Mouse (Mus musculus) MEL (cell line): ENCODE measurements around the gene Fbxl8. TPM values are rescaled to one million over a fixed set of nuclear protein-coding genes. Genes with fewer than 3 reads are reported as not detected.

Experiments
- DNase-seq: peaks from one replicate; pipeline ENCODE4 v3.0.0; 2011; ENCODE audit warnings: low read depth, low spot score
- H3K27ac ChIP-seq: 2 replicates; pipeline ENCODE4 v1.5.1; 2012; ENCODE audit warnings: low read depth, mild to moderate bottlenecking, control low read depth, low read length, moderate library complexity; ENCODE audit not compliant: control insufficient read depth
- H3K27me3 ChIP-seq, 2 experiments: fragments of 150-350 bp in 1 of 2; sonication (generic) in 1 of 2; 2 replicates each; pipeline ENCODE4 v1.6.1; 2012; ENCODE audit warnings: low read length in 2 of 2, mild to moderate bottlenecking in 2 of 2, improper control_type of control experiment in 1 of 2, moderate library complexity in 1 of 2; ENCODE audit not compliant: insufficient read depth in 2 of 2, control insufficient read depth in 1 of 2
- H3K36me3 ChIP-seq, 2 experiments: 2 replicates each; pipeline ENCODE4 v1.6.1; 2012 to 2014; ENCODE audit warnings: low read length in 2 of 2, improper control_type of control experiment in 1 of 2, inconsistent platforms in 1 of 2, mild to moderate bottlenecking in 1 of 2; ENCODE audit not compliant: insufficient read depth in 2 of 2, control insufficient read depth in 1 of 2
- H3K4me1 ChIP-seq, 2 experiments: fragments of 150-350 bp in 1 of 2; sonication (generic) in 1 of 2; 2 replicates each; pipeline ENCODE4 v1.6.1; 2012; ENCODE audit warnings: low read length in 2 of 2, improper control_type of control experiment in 1 of 2, mild to moderate bottlenecking in 1 of 2; ENCODE audit not compliant: insufficient read depth in 2 of 2, control insufficient read depth in 1 of 2
- H3K4me3 ChIP-seq, 2 experiments: fragments of 150-350 bp in 1 of 2; sonication (generic) in 1 of 2; 2 replicates each; pipeline ENCODE4 v1.5.1; 2012; ENCODE audit warnings: low read depth in 2 of 2, low read length in 2 of 2, mild to moderate bottlenecking in 2 of 2, moderate library complexity in 2 of 2, control low read depth in 1 of 2, improper control_type of control experiment in 1 of 2; ENCODE audit not compliant: control insufficient read depth in 1 of 2, insufficient read depth in 1 of 2
- H3K79me2 ChIP-seq: 2 replicates; pipeline ENCODE4 v1.6.1; 2012; ENCODE audit warnings: mild to moderate bottlenecking, low read length, moderate library complexity; ENCODE audit not compliant: control insufficient read depth, poor library complexity, insufficient read depth
- H3K9ac ChIP-seq: 2 replicates; pipeline ENCODE4 v1.6.1; 2012; ENCODE audit warnings: low read depth, mild to moderate bottlenecking, control low read depth, low read length, moderate library complexity; ENCODE audit not compliant: control insufficient read depth, poor library complexity, severe bottlenecking
- H3K9me3 ChIP-seq: fragments of 150-350 bp; sonication (generic); replicated peaks from 2 replicates; pipeline ENCODE4 v1.6.1; 2012; ENCODE audit warnings: mild to moderate bottlenecking, low read length, improper control_type of control experiment, moderate library complexity; ENCODE audit not compliant: insufficient read depth
- BHLHE40 ChIP-seq: IDR thresholded peaks from 2 replicates; pipeline ENCODE4 v1.6.1; 2012; ENCODE audit warnings: low read depth, mild to moderate bottlenecking, inconsistent platforms, low read length, improper control_type of control experiment, borderline replicate concordance
- CHD1 ChIP-seq: IDR thresholded peaks from 2 replicates; pipeline ENCODE4 v1.6.1; 2012; ENCODE audit warnings: low read depth, mild to moderate bottlenecking, inconsistent platforms, low read length, improper control_type of control experiment
- CHD2 ChIP-seq: IDR thresholded peaks from 2 replicates; pipeline ENCODE4 v1.6.1; 2011; ENCODE audit warnings: low read length, improper control_type of control experiment
- CTCF ChIP-seq, 3 experiments: IDR thresholded peaks in 2 of 3; conservative IDR thresholded peaks in 1 of 3; 2 replicates each; pipeline ENCODE4 v1.5.1; 2011 to 2012; ENCODE audit warnings: low read length in 3 of 3, low read depth in 2 of 3, mild to moderate bottlenecking in 2 of 3, improper control_type of control experiment in 1 of 3, inconsistent platforms in 1 of 3, mixed read lengths in 1 of 3, moderate library complexity in 1 of 3; ENCODE audit not compliant: control insufficient read depth in 1 of 3, insufficient read depth in 1 of 3, poor library complexity in 1 of 3, severe bottlenecking in 1 of 3
- ELF1 ChIP-seq: IDR thresholded peaks from 2 replicates; pipeline ENCODE4 v1.6.1; 2014; ENCODE audit warnings: low read depth, mild to moderate bottlenecking, inconsistent platforms, low read length, improper control_type of control experiment, moderate library complexity
- JUND ChIP-seq: IDR thresholded peaks from 2 replicates; pipeline ENCODE4 v1.6.1; 2011; ENCODE audit warnings: low read depth, mild to moderate bottlenecking, improper control_type of control experiment, low read length
- KAT2A ChIP-seq: conservative IDR thresholded peaks from 2 replicates; pipeline ENCODE4 v1.6.1; 2012; ENCODE audit warnings: low read depth, low read length, improper control_type of control experiment, inconsistent platforms
- MAFK ChIP-seq: IDR thresholded peaks from 2 replicates; pipeline ENCODE4 v1.6.1; 2011; ENCODE audit warnings: low read depth, mild to moderate bottlenecking, low read length, improper control_type of control experiment, borderline replicate concordance
- MEF2A ChIP-seq: IDR thresholded peaks from 2 replicates; pipeline ENCODE4 v1.6.1; 2014; ENCODE audit warnings: low read depth, mild to moderate bottlenecking, inconsistent platforms, low read length, improper control_type of control experiment; ENCODE audit not compliant: poor library complexity, insufficient replicate concordance, severe bottlenecking; ENCODE audit errors: extremely low read depth
- MXI1 ChIP-seq: IDR thresholded peaks from 2 replicates; pipeline ENCODE4 v1.6.1; 2011; ENCODE audit warnings: mild to moderate bottlenecking, low read depth, low read length, improper control_type of control experiment
- MYC ChIP-seq: IDR thresholded peaks from 2 replicates; pipeline ENCODE4 v1.6.1; 2011; ENCODE audit warnings: low read depth, mild to moderate bottlenecking, low read length, improper control_type of control experiment, moderate library complexity
- NELFE ChIP-seq: IDR thresholded peaks from 2 replicates; pipeline ENCODE4 v1.6.1; 2011; ENCODE audit warnings: low read depth, low read length, improper control_type of control experiment
- POLR2A ChIP-seq, 2 experiments: IDR thresholded peaks; 2 replicates each; pipeline ENCODE4 v1.6.1; 2011 to 2012; ENCODE audit warnings: low read length in 2 of 2, mild to moderate bottlenecking in 2 of 2, control low read depth in 1 of 2, improper control_type of control experiment in 1 of 2, low read depth in 1 of 2, moderate library complexity in 1 of 2; ENCODE audit not compliant: control insufficient read depth in 1 of 2, insufficient read depth in 1 of 2, poor library complexity in 1 of 2
- POLR2AphosphoS5 ChIP-seq: IDR thresholded peaks from 2 replicates; pipeline ENCODE4 v1.6.1; 2012; ENCODE audit warnings: low read depth, borderline replicate concordance, mild to moderate bottlenecking, inconsistent platforms, low read length, moderate library complexity, mixed read lengths
- RAD21 ChIP-seq: IDR thresholded peaks from 2 replicates; pipeline ENCODE4 v1.6.1; 2011; ENCODE audit warnings: mild to moderate bottlenecking, low read depth, low read length, improper control_type of control experiment
- TAL1 ChIP-seq: IDR thresholded peaks from 2 replicates; pipeline ENCODE4 v1.6.1; 2012; ENCODE audit warnings: mild to moderate bottlenecking, inconsistent platforms, low read length, moderate library complexity, mixed read lengths
- UBTF ChIP-seq: IDR thresholded peaks from 2 replicates; pipeline ENCODE4 v1.6.1; 2012; ENCODE audit warnings: low read depth, mild to moderate bottlenecking, inconsistent platforms, low read length, improper control_type of control experiment, moderate library complexity, borderline replicate concordance; ENCODE audit not compliant: insufficient read depth
- USF1 ChIP-seq: IDR thresholded peaks from 2 replicates; pipeline ENCODE4 v1.6.1; 2014; ENCODE audit warnings: low read depth, mild to moderate bottlenecking, inconsistent platforms, low read length, improper control_type of control experiment, moderate library complexity
- ZC3H11A ChIP-seq: IDR thresholded peaks from 2 replicates; pipeline ENCODE4 v1.6.1; 2012; ENCODE audit warnings: low read depth, mild to moderate bottlenecking, inconsistent platforms, low read length, improper control_type of control experiment
- ZKSCAN1 ChIP-seq: IDR thresholded peaks from 2 replicates; pipeline ENCODE4 v1.6.1; 2012; ENCODE audit warnings: low read depth, mild to moderate bottlenecking, inconsistent platforms, low read length, improper control_type of control experiment, moderate library complexity
- polyA plus RNA-seq, 2 experiments: library from polyadenylated mRNA; stranded (reverse) in 1 of 2; unstranded in 1 of 2; fragments of >175 nt in 1 of 2; fragments of >200 nt in 1 of 2; gene quantifications; 2 replicates each; pipeline versions ENCODE4 v1.2.1 to v1.2.4; 2012; ENCODE audit warnings: low replicate concordance in 2 of 2, low read depth in 1 of 2; ENCODE audit not compliant: insufficient read length in 2 of 2, insufficient read depth in 1 of 2, missing spikeins in 1 of 2
- total RNA-seq: library from RNA; depleted of rRNA; stranded (reverse); fragments of 300-350 nt; gene quantifications from 2 replicates; pipeline ENCODE4 v1.2.3, GENCODE M21; 2012

Gene Fbxl8
- total and polyA plus RNA-seq, 3 experiments: 4.1 to 7.2 TPM; not detected in 1

DNA sequence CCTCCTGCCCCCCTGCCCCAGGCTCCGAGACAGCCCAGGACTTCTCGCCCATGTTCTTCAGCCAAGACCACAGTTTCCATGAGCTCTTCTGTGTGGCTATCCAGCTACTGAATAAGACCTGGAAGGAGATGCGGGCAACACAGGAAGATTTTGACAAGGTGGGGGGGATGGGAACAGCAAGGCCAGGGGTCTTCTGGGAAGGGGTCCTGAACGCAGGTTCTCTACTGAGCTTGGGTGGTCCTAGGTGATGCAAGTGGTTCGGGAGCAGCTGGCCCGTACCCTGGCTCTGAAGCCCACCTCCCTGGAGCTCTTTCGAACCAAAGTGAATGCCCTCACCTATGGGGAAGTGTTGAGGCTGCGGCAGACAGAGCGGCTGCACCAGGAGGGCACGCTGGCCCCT, 44.0 kb downstream of the Fbxl8 start:
- Histone ChIP-seq H3K4me1 (peaks cover 17 to 33% of the 10 kb centered on the region in 2 experiments), H3K79me2 (no peaks in the 10 kb centered on the region), H3K9me3 (no peaks in the 10 kb centered on the region), H3K36me3 (peaks cover 0 to 27% of the 10 kb centered on the region in 2 experiments; a peak in 2 of 4 replicates), H3K27me3 (no peaks in the 10 kb centered on the region), H3K27ac (no peak overlapping the region), H3K9ac (no peak overlapping the region), H3K4me3 (no peak overlapping the region)
- TF ChIP-seq ZKSCAN1 (no peak), POLR2AphosphoS5 (no peak), ZC3H11A (no peak), MAFK (no peak), MXI1 (no peak), CTCF (IDR thresholded peaks at IDR 0.05 in 2 of 3, conservative IDR thresholded peaks at IDR 0.05 in 1 of 3; ENCODE audit: control insufficient read depth in 1 of 3, insufficient read depth in 1 of 3, low read depth in 2 of 3, low read length in 3 of 3, poor library complexity in 1 of 3, severe bottlenecking in 1 of 3) (no peak), BHLHE40 (no peak), UBTF (no peak), NELFE (no peak), MYC (no peak), CHD2 (no peak), USF1 (no peak), MEF2A (no peak)
- DNase-seq: no peak

DNA sequence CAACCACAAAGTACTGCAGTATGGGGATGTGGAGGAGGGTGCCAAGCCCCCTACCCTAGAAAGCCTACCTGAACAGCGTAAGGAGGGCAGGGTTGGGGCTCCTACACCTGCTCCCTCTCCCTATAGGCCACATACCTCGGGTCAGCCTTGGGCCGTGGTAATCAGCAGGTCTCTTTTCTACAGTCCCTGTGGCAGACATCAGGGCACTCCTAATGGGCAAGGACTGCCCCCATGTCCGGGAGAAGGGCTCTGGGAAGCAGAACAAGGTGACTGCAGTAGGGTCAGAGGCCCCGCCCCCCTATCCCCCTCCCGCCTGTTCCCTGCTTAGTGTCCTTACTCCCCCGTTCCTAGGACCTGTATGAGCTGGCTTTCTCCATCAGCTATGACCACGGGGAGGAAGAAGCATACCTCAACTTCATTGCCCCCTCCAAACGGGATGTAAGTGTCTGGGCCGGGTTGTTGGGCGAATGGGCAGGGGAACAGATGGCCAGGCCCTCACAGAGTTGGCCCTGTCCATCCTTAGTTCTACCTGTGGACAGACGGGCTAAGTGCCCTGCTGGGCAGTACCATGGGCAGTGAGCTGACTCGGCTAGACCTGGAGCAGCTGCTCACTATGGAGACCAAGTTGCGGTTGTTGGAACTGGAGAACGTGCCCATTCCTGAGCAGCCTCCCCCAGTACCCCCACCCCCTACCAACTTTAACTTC, 44.8 kb downstream of the Fbxl8 start:
- Histone ChIP-seq H3K27me3 (no peaks in the 10 kb centered on the region), H3K36me3 (peaks cover 0 to 29% of the 10 kb centered on the region in 2 experiments; a peak in 2 of 4 replicates), H3K27ac (no peak overlapping the region), H3K79me2 (no peaks in the 10 kb centered on the region), H3K9me3 (no peaks in the 10 kb centered on the region), H3K4me3 (no peak overlapping the region), H3K4me1 (peaks cover 22 to 33% of the 10 kb centered on the region in 2 experiments), H3K9ac (no peak overlapping the region)
- TF ChIP-seq KAT2A (no peak), TAL1 (no peak), RAD21 (no peak), NELFE (no peak), CHD1 (no peak), ELF1 (no peak), POLR2A (IDR thresholded peaks at IDR 0.05; ENCODE audit: control insufficient read depth in 1 of 2, insufficient read depth in 1 of 2, low read depth in 1 of 2, low read length in 2 of 2, poor library complexity in 1 of 2) (no peak), ZC3H11A (no peak), JUND (no peak)
- no peak for DNase-seq
